Mouse (Mus musculus) heart, embryonic 11.5 days (tissue): Measurements from ENCODE around the gene Notch3. TPM values are rescaled to one million over a fixed set of nuclear protein-coding genes. Genes with fewer than 3 reads are reported as not detected.
"Not testable (repeated sequence)": the region's sequence is repeated elsewhere in the genome, so short reads cannot be mapped to it uniquely, and the experiment has no call there.

ENCODE experiments used
- ATAC-seq: fragments of 200-750 bp; cut with Nextera tagmentation; replicated peaks from 2 replicates; pipeline ENCODE4 v1.8.0; 2017; ENCODE audit warnings: moderate library complexity; ENCODE audit not compliant: insufficient number of reproducible peaks, low FRiP score, low TSS enrichment
- H3K27ac ChIP-seq: fragments of 300-500 bp; sonication (generic); 2 replicates; pipeline ENCODE4 v1.5.1; 2014; ENCODE audit warnings: mild to moderate bottlenecking, low read depth, low read length
- H3K27me3 ChIP-seq: fragments of 300-500 bp; sonication (generic); 2 replicates; pipeline ENCODE4 v1.6.1; 2014; ENCODE audit warnings: mild to moderate bottlenecking, low read length, mixed read lengths; ENCODE audit not compliant: control insufficient read depth, insufficient read depth
- H3K36me3 ChIP-seq: fragments of 300-500 bp; sonication (generic); 2 replicates; pipeline ENCODE4 v1.6.1; 2014; ENCODE audit warnings: mild to moderate bottlenecking, low read length, moderate library complexity, mixed read lengths; ENCODE audit not compliant: control insufficient read depth, insufficient read depth
- H3K4me1 ChIP-seq: fragments of 300-500 bp; sonication (generic); 2 replicates; pipeline ENCODE4 v1.6.1; 2014; ENCODE audit warnings: low read length; ENCODE audit not compliant: control insufficient read depth, insufficient read depth
- H3K4me2 ChIP-seq: fragments of 300-500 bp; sonication (generic); 2 replicates; pipeline ENCODE4 v1.6.1; 2014; ENCODE audit warnings: mild to moderate bottlenecking, moderate library complexity
- H3K4me3 ChIP-seq: fragments of 300-500 bp; sonication (generic); 2 replicates; pipeline ENCODE4 v1.5.1; 2014; ENCODE audit warnings: low read depth, low read length
- H3K9ac ChIP-seq: fragments of 300-500 bp; sonication (generic); 2 replicates; pipeline ENCODE4 v1.6.1; 2014; ENCODE audit warnings: mild to moderate bottlenecking, low read depth, low read length, moderate library complexity
- H3K9me3 ChIP-seq: fragments of 300-500 bp; sonication (generic); replicated peaks from 2 replicates; pipeline ENCODE4 v1.6.1; 2016; ENCODE audit warnings: low read length; ENCODE audit not compliant: control insufficient read depth
- WGBS: fragments of 180-500 bp; shearing (Covaris S2); extraction: QIAGEN DNeasy Blood & Tissue Kit; methylation state at CpG from one replicate; pipeline ENCODE4 v1.1.7; 2014; ENCODE audit not compliant: insufficient replicate concordance; 5-methylcytosine and 5-hydroxymethylcytosine counted together
- polyA plus RNA-seq: library from polyadenylated mRNA; unstranded; fragments of >200 nt; fragmentation: Nextera tagmentation; extraction: Ambion mirVana; gene quantifications from 2 replicates; pipeline ENCODE4 v1.2.1, GENCODE M21; 2014

Gene Notch3
- polyA plus RNA-seq, 1 experiment from 2014 or later: 6.9 TPM

DNA sequence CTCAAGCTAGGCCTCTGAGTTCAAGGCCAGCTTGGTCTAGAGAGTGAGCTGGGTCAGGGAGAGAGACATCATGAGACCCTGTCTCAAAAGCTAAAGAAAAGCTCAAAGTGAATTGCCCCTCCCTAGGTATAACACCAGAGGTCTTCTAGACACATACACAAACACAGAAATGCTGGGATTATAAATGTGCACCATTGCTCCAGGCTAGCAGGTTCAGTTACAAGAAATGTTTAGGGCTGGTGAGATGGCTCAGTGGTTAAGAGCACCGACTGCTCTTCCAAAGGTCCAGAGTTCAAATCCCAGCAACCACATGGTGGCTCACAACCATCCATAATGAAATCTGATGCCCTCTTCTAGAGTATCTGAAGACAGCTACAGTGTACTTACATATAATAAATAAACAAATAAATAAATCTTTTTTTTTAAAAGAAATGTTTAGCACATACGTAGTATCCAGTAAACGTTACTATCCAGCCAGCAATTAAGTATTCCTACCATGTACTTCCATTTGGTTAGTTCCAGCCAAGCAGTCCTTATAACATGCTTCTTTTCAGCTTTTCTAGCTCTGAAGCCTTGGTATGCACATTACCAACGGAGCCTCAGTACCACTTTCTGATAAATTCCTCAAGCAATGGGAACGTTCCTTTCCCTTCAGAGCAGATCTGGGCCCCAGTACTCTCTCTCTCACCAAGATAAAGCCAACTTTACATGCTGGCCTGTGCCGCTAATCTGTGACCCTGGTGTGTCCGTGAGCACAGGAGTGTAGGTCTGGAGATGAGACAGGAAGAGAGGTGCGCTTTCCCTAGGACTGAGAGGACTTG, 54.0 kb downstream of the Notch3 start:
- Histone ChIP-seq H3K9me3 (no peaks in the 10 kb centered on the region), H3K27me3 (peaks cover 6% of the 10 kb centered on the region; the same call in 1 of the 2 replicates), H3K4me3 (peak overlapping the region; percentile 50; the same call in 1 of the 2 replicates), H3K36me3 (no peaks in the 10 kb centered on the region), H3K4me1 (peaks cover 8% of the 10 kb centered on the region), H3K9ac (peak overlapping the region; percentile 70; the same call in 1 of the 2 replicates), H3K27ac (peak overlapping the region; percentile 57; the same call in 1 of the 2 replicates), H3K4me2 (peak overlapping the region; percentile 94)
- no peak; the same call in 1 of the 2 replicates for ATAC-seq
- 53% methylated on average over 8 of the region's 8 CpGs for WGBS

DNA sequence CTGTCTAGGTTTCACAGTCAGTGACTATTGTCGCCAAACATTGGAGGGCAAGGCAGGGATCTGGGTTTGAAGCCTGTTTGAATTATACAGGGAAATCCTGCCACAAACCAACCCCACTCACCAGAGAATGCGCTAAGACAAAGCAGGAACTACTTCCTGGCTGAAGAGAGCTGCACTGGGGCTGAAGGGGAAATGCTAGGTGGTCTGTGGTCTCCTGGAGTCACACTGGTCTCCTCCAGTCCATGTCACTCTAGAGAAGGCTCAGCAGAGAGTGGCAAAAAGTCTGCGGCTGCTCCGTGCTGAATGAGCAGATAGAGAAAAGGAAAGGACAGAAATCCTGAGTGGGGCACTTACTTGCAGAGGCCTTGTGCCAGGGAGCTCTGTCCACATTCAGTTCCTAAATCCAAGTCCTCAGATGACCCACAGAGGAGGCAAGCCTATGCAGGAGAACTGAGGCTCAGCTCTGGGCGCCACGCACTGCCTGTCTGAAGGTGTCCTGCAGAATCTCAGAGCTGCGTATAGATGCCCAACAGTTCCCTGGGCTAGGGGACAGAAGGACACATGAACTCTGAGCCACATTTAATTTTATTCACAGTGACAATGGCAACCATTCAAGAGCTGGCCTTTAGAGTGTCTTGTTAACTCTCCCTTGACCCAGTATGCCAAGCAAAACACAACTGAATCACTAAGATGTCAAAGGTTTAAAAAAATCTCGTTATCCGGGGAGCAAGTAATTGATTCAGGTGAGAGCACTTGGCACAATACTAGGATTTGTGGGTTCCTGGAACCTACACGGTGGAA, 55.5 kb downstream of the Notch3 start:
- Histone ChIP-seq H3K4me1 (peaks cover 8% of the 10 kb centered on the region), H3K36me3 (no peaks in the 10 kb centered on the region), H3K9me3 (no peaks in the 10 kb centered on the region), H3K9ac (no peak overlapping the region), H3K27ac (no peak overlapping the region), H3K4me2 (no peak overlapping the region), H3K27me3 (peaks cover 6% of the 10 kb centered on the region; the same call in 1 of the 2 replicates), H3K4me3 (no peak overlapping the region)
- no peak for ATAC-seq
- 75% methylated on average over 10 of the region's 10 CpGs for WGBS

DNA sequence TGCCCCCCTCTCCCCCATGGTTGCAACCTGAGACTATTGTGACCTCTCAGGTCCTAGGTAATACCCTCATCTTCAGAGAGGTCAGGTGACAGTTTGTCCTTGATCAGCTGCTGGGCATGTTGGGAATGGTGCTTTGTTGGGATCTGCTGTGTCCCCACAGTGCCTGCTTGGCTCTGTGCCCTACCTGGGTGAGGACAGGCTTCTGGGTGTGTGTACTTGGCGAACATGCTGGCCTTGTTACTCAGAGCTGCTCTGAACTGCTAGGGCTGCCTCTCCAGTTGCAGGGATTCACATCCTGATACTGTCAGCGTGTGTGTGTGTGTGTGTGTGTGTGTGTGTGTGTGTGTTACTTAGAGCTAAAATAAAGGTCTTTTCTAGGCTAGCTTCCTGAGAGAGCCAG, 56.2 kb downstream of the Notch3 start:
- no peaks in the 10 kb centered on the region for H3K36me3 ChIP-seq
- no peak for ATAC-seq
- H3K27ac ChIP-seq: no peak overlapping the region
- no peak overlapping the region for H3K4me2 ChIP-seq
- peaks cover 8% of the 10 kb centered on the region for H3K4me1 ChIP-seq
- H3K4me3 ChIP-seq: no peak overlapping the region
- WGBS: 65% methylated on average over 2 of the region's 2 CpGs
- H3K27me3 ChIP-seq: peaks cover 6% of the 10 kb centered on the region; the same call in 1 of the 2 replicates
- H3K9me3 ChIP-seq: no peaks in the 10 kb centered on the region
- no peak overlapping the region for H3K9ac ChIP-seq

DNA sequence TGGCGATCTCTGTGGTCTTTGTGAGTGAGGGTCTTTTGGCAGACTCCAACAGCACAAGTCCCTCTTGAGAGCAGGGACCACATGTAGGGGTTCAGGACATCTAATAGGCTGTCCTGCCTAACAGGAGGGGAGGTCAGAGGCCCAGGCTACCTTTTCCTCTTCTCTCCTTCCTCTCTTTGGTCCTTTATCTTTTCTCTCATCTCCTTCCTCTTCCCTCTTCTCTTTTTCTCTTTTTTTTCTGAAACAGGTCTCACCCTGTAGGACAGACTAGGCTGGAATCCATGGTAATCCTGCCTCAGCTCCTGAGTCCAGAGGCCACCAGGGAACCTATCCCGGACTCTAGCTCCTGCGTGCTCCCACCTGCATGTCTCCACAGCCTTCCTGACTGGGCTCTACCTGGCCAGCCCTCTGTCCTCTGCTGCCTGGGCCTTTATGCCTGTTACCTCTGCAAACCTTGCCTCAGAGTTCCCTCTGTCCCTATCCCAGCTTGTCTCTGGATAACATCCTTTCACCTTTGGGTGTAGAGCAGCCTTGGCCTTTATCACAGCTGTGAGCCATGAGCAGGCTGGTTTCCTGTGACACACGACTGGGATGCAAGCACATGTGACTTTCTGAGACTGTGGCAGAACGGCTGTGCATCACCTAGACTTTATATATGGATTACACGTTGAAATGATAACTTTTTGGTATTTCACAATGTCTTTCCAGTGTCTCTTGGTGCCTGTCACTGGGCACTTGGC, 57.3 kb downstream of the Notch3 start:
- Histone ChIP-seq H3K27ac (peak overlapping the region; percentile 62), H3K4me3 (no peak overlapping the region), H3K9me3 (no peaks in the 10 kb centered on the region), H3K36me3 (no peaks in the 10 kb centered on the region), H3K9ac (0 out of 2 replicates have a peak overlapping the region, but pooled peaks have one; percentile 52), H3K27me3 (peaks cover 4% of the 10 kb centered on the region; the same call in 1 of the 2 replicates), H3K4me2 (no peak overlapping the region), H3K4me1 (peaks cover 7% of the 10 kb centered on the region)
- no peak for ATAC-seq
- WGBS: 61% methylated on average over 6 of the region's 6 CpGs

DNA sequence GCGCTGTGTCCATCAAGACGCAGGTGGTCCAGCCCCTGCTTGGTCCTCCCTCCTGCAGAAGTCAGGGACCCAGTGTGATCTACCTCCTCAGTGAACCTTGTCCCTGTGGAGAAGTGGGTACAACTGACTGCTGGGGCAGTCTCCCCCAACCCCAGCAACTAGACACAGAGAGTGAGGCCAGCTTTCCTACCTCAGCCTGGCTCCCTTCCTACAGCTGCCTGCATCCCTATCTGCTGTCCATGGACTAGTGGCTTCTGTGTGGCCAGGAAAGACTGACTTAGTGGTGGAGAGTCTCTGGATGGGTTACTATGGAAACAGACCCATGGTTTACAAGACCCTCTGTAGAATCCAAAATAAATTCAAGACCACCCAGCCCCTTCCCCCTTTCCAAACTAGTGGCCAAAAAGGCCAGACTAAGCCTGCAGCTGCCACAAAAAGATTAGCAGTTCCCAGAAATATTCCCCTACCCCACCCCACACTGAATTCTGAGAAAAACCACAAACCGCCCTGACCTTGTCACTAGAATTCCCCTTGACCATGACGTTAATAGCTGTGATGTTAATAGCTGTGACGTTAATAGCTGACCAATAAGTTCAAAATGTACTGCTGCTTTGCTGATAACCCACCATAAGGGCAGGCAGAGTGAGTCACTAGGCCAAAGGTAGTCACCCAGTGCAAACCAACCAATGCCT, 58.2 kb downstream of the Notch3 start:
- not testable (repeated sequence) for H3K4me2 ChIP-seq, H3K9ac ChIP-seq, H3K9me3 ChIP-seq, H3K4me1 ChIP-seq, H3K27me3 ChIP-seq, H3K4me3 ChIP-seq, H3K36me3 ChIP-seq
- 0 out of 2 replicates have a peak, but pooled peaks have one; percentile 29 for ATAC-seq
- H3K27ac ChIP-seq: peak overlapping the region; percentile 75
- WGBS: 62% methylated on average over 5 of the region's 5 CpGs

DNA sequence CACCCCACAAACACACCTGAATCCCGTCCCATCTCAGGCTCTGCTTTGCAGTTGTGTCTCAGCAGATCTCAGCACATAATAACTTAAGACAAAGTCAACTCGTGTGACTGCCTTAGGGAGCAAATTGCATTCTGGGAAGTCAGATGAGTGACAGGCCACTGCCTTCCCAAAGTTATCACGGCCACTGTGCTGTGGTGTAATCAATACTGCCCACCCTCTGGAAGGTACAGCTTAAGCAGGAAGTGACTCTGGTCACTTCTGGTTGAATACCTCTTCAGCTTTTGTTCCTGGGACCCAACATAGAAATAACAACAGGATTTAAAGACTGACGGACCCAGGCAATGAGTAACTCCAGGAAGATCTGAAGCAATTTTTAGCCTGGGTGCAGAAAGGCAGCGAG, 58.8 kb downstream of the Notch3 start:
- ATAC-seq: no peak

DNA sequence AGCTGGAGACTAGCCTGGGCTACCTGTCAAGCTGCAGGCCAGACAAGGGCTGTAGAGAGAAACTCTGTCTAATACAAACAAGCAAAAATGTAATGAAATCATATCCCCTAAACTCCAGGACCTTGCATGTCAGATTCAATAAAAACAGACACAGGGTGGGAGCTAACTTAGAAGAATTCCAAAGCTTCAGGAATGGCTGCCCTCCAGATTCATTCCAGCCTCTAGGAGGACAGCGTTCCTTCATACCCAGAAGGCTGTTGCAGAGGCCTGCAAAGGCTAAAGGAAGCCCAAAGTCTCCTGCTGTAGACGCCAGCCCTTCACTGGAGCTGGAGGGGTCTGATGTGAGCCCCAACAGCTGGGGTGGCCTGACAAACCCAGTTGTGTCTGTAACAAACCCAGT, 60.3 kb downstream of the Notch3 start:
- Histone ChIP-seq H3K27me3 (no peaks in the 10 kb centered on the region), H3K4me3 (no peak overlapping the region), H3K9me3 (no peaks in the 10 kb centered on the region), H3K4me2 (no peak overlapping the region), H3K36me3 (no peaks in the 10 kb centered on the region), H3K9ac (no peak overlapping the region), H3K27ac (no peak overlapping the region), H3K4me1 (no peaks in the 10 kb centered on the region)
- WGBS: 44% methylated on average over 2 of the region's 2 CpGs
- no peak for ATAC-seq

More for the DNA sequence above, 58.8 kb downstream of the Notch3 start:
- Histone ChIP-seq H3K4me1 (peaks cover under 1% of the 10 kb centered on the region; the same call in 1 of the 2 replicates), H3K9me3 (no peaks in the 10 kb centered on the region), H3K4me2 (no peak overlapping the region), H3K9ac (no peak overlapping the region), H3K36me3 (no peaks in the 10 kb centered on the region), H3K27me3 (peaks cover 2% of the 10 kb centered on the region; the same call in 1 of the 2 replicates), H3K27ac (peak overlapping the region; percentile 75), H3K4me3 (no peak overlapping the region)
- 57% methylated on average over 5 of the region's 5 CpGs for WGBS
